Comparison of ENCODE assay signal across 18 mouse cellular contexts in genomic region chrX:143051921-143052320, GRCm38 (mm10). TPM values are rescaled to one million over a fixed set of nuclear protein-coding genes. Genes with fewer than 3 reads are reported as not detected.
A peak's percentile ranks its signal among the peaks of the same experiment; 100 is the strongest.
DNase-seq lines count a peak whose midpoint lies in the region; ATAC-seq lines count a peak whose summit lies in the region.
"Had no signal": no experiment of that assay in that cellular context is flagged by ENCODE, and none has a peak within 500 bp of the region (broad histone marks: within the 10 kb centered on the region; RNA-seq: fewer than 3 reads in every experiment).

No protein-coding gene starts in this region.

- H3K36me3 ChIP-seq in splenic B cell, adult 2 months (ENCODE audit: control insufficient read depth, insufficient read depth, low read length, poor library complexity, severe bottlenecking) = no peaks in the 10 kb centered on the region
- H3K36me3 ChIP-seq: embryonic facial prominence, embryonic 10.5 days; embryonic facial prominence, embryonic 12.5 days; forebrain, embryonic 10.5 days; forebrain, embryonic 12.5 days; G1E had no signal

- ATAC-seq in common myeloid progenitor, adult 5-6 weeks (replicated peaks; ENCODE audit: low read depth, poor library complexity, severe bottlenecking) = peak; percentile 82
- ATAC-seq in megakaryocyte, adult 5-6 weeks (ENCODE audit: poor library complexity, severe bottlenecking) = peak; percentile 91
- ATAC-seq: forebrain, embryonic 14.5 days; forebrain, embryonic 16.5 days; Patski had no signal

- peak; percentile 34 for DNase-seq in A20 (ENCODE audit: low read depth, low spot score)
- DNase-seq in splenic B cell, adult 2 months (ENCODE audit: low read depth, low spot score) = peak; percentile 14
- DNase-seq in layer of hippocampus, postnatal 14 days (ENCODE audit: low spot score in 2 of 2) = no peak
- no peak for DNase-seq in urinary bladder, postnatal 10 days (ENCODE audit: low spot score)
- no peak for DNase-seq in urinary bladder, postnatal 4 days (ENCODE audit: low spot score in 2 of 2)
- DNase-seq: adrenal gland, adult 8-10 months; cerebellum, adult 11-12 months had no signal

- no peaks in the 10 kb centered on the region for H3K27me3 ChIP-seq in splenic B cell, adult 2 months (ENCODE audit: control insufficient read depth, insufficient read depth, low read length, poor library complexity, severe bottlenecking)
- H3K27me3 ChIP-seq: CH12.LX had no signal

RNA-seq across cellular contexts. Expression of gene Rtl9, which starts 47.5 kb away (rescaled TPM):
- total RNA-seq in common myeloid progenitor, adult 5-6 weeks (2017) = not detected in 2 replicates
- total RNA-seq in megakaryocyte, adult 5-6 weeks (2015) = not detected in 2 replicates
- total RNA-seq in megakaryocyte, adult 5-6 weeks (2017) = not detected in 2 replicates
- total RNA-seq in layer of hippocampus, postnatal 14 days (2021) = 1 to 10 TPM; 1.8 TPM
- total RNA-seq: G1E had no signal

Comparison
In these comparisons a context has a peak if more than half of its experiments do, and no peak if none do; other contexts are left out.
1. DNase-seq: peak in A20 (single experiment) and splenic B cell, adult 2 months (single experiment); none in layer of hippocampus, postnatal 14 days (0 of 2), urinary bladder, postnatal 10 days (single experiment) and urinary bladder, postnatal 4 days (0 of 2).